Mouse (Mus musculus): ENCODE results near the gene Syt7. TPM values are rescaled to one million over a fixed set of nuclear protein-coding genes. Genes with fewer than 3 reads are reported as not detected.

The Syt7 gene
- polyA plus RNA-seq, 1 experiment from 2014 or later: 3.0 TPM

DNA sequence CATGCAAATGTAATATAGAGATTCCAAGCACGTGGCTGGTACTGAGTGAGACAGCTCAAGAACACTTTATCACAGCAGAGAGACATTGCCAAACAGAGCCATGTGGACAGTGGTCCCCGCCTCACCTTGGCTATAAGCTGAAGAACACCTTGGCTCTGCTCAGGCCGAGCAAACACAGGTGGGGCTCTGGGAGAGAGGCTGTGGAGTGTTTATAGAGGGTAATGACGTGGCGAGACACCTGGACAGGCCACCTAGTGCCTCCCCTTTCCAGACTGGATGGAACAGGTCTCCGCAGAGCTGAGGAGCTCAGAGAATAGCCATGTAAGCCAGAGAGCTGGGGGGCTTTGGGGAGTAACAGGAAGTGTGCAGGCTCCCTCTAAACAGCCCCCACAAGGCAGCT is 46.0 kb downstream of the Syt7 start:
- Histone ChIP-seq H3K9ac (ENCODE audit: low read length) (no peak overlapping the region), H3K27ac (ENCODE audit: low read depth, low read length) (no peak overlapping the region), H3K36me3 (ENCODE audit: control insufficient read depth, insufficient read depth, low read length) (no peaks in the 10 kb centered on the region), H3K4me3 (ENCODE audit: low read depth, low read length) (no peak overlapping the region), H3K4me1 (ENCODE audit: control insufficient read depth, insufficient read depth, low read length) (no peaks in the 10 kb centered on the region; the same call in 1 of the 2 replicates), H3K27me3 (ENCODE audit: control insufficient read depth, insufficient read depth, low read length) (no peaks in the 10 kb centered on the region), H3K4me2 (no peak overlapping the region), H3K9me3 (ENCODE audit: control insufficient read depth, low read length) (no peaks in the 10 kb centered on the region)
- 76% methylated on average over 6 of the region's 6 CpGs for WGBS
- ATAC-seq (ENCODE audit: low FRiP score): no peak
- no peak for DNase-seq (ENCODE audit: low spot score, missing footprints)

DNA sequence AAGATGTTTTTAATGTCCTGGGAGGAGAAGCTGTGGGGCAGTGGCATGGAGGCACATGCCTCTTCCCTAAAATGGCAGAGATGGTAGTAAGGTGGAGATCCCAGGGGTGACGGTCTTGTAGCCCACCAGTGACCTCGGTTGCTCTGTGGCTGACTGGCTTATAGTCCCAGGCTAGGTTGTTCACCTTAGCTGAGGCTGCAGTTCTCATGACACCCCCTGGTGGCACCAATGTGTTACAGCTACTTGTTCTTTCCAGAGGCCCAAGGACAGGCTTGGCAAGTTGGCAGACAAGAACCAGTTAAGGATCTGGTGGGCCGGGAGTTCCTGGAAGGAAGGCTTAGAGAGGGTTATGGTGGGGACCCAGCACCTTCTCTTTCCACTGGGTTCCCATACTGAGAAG is 47.0 kb downstream of the Syt7 start:
- Histone ChIP-seq H3K36me3 (ENCODE audit: control insufficient read depth, insufficient read depth, low read length) (no peaks in the 10 kb centered on the region), H3K27me3 (ENCODE audit: control insufficient read depth, insufficient read depth, low read length) (no peaks in the 10 kb centered on the region), H3K9me3 (ENCODE audit: control insufficient read depth, low read length) (no peaks in the 10 kb centered on the region), H3K4me3 (ENCODE audit: low read depth, low read length) (no peak overlapping the region), H3K9ac (ENCODE audit: low read length) (no peak overlapping the region), H3K27ac (ENCODE audit: low read depth, low read length) (no peak overlapping the region), H3K4me2 (no peak overlapping the region), H3K4me1 (ENCODE audit: control insufficient read depth, insufficient read depth, low read length) (no peaks in the 10 kb centered on the region; the same call in 1 of the 2 replicates)
- DNase-seq (ENCODE audit: low spot score, missing footprints): peak; percentile 91
- WGBS: 42% methylated on average over 3 of the region's 3 CpGs
- ATAC-seq (ENCODE audit: low FRiP score): peak; percentile 59

DNA sequence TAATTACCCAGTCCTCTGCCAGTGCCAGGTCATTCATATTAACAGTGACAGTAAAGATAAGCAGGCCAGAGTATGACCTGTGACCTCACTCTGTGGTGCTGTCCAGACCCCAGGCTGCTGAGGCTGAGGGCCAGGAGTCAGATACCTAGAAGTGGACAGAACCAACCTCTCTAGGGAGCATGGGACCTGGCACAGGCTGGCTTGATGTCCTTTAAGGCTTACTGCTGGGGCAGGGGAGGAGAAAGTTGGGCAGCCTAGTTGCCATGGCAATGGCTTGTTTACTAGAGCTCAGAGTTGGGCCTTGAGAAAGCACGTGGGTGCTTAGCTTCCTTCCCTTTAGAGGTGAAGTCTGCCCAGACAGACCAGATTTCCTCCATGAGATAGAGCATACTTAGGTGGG is 47.8 kb downstream of the Syt7 start:
- H3K4me2 ChIP-seq: no peak overlapping the region
- 27% methylated on average over 1 of the region's 1 CpGs for WGBS
- H3K27me3 ChIP-seq (ENCODE audit: control insufficient read depth, insufficient read depth, low read length): no peaks in the 10 kb centered on the region
- H3K9ac ChIP-seq (ENCODE audit: low read length): no peak overlapping the region
- no peak overlapping the region for H3K27ac ChIP-seq (ENCODE audit: low read depth, low read length)
- peak; percentile 22; the same call in 1 of the 2 replicates for ATAC-seq (ENCODE audit: low FRiP score)
- no peaks in the 10 kb centered on the region for H3K9me3 ChIP-seq (ENCODE audit: control insufficient read depth, low read length)
- DNase-seq (ENCODE audit: low spot score, missing footprints): peak; percentile 69
- H3K36me3 ChIP-seq (ENCODE audit: control insufficient read depth, insufficient read depth, low read length): no peaks in the 10 kb centered on the region
- no peak overlapping the region for H3K4me3 ChIP-seq (ENCODE audit: low read depth, low read length)
- H3K4me1 ChIP-seq (ENCODE audit: control insufficient read depth, insufficient read depth, low read length): no peaks in the 10 kb centered on the region

DNA sequence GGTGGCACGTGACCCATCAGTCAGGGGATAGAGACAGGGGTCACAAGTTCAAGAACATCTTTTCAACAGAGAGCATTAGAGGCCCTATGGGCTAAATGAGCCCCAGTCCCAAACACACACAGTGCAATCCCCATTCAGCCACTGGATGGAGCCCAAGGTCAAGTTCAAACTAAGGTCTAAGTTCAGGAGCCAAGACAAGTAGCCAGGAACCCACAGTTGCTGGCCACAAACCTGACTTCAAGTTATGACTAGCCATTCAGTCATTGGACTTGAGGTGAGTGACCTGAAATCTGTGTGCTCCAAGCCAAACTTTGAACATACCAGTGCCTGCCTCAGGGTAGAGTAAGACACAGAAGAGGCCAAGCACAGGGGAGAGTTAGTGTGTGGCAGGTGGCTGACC is 48.6 kb downstream of the Syt7 start:
- Histone ChIP-seq H3K9ac (ENCODE audit: low read length) (no peak overlapping the region), H3K27me3 (ENCODE audit: control insufficient read depth, insufficient read depth, low read length) (no peaks in the 10 kb centered on the region), H3K36me3 (ENCODE audit: control insufficient read depth, insufficient read depth, low read length) (no peaks in the 10 kb centered on the region), H3K9me3 (ENCODE audit: control insufficient read depth, low read length) (no peaks in the 10 kb centered on the region), H3K27ac (ENCODE audit: low read depth, low read length) (no peak overlapping the region), H3K4me2 (no peak overlapping the region), H3K4me1 (ENCODE audit: control insufficient read depth, insufficient read depth, low read length) (no peaks in the 10 kb centered on the region), H3K4me3 (ENCODE audit: low read depth, low read length) (no peak overlapping the region)
- no peak for DNase-seq (ENCODE audit: low spot score, missing footprints)
- ATAC-seq (ENCODE audit: low FRiP score): no peak
- WGBS: 68% methylated on average over 1 of the region's 1 CpGs

DNA sequence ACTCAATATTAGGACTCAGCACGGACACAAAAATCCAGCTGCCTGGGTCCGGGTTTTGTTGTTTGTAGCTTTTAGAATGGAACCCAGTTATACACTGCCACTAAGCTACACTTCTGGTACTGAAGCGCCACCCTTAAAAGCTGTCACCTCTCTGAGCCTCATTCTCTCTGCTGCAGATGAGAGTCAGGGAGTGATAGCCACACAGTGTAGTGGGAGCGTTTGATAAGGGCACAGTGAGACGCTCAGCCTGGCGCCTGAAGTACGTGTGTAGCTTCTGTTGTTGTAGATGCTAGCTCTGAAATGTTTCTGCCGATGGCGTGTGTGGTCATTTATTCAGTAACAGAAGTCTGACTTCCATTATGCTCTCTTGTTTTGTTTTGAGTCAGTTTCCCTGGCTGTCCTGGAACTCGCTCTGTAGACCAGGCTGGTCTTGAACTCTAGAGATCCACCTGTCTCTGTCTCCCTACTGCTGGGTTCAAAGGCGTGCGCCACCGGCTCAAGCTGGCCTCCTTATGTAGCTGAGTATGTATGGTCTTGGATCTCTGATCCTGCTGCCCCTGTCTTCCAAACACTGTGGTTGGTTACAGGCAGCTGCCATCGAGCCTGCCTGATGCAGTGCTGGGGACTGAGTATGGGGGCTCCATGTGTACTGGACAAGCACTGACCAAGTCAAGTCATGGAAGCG is 55.9 kb downstream of the Syt7 start:
- no peak overlapping the region for H3K27ac ChIP-seq (ENCODE audit: low read depth, low read length)
- no peaks in the 10 kb centered on the region for H3K36me3 ChIP-seq (ENCODE audit: control insufficient read depth, insufficient read depth, low read length)
- 0 out of 2 replicates have a peak, but pooled peaks cover under 1% of the 10 kb centered on the region for H3K4me1 ChIP-seq (ENCODE audit: control insufficient read depth, insufficient read depth, low read length)
- no peaks in the 10 kb centered on the region for H3K27me3 ChIP-seq (ENCODE audit: control insufficient read depth, insufficient read depth, low read length)
- no peak overlapping the region for H3K4me3 ChIP-seq (ENCODE audit: low read depth, low read length)
- H3K4me2 ChIP-seq: no peak overlapping the region
- WGBS: 93% methylated on average over 15 of the region's 15 CpGs
- no peak overlapping the region for H3K9ac ChIP-seq (ENCODE audit: low read length)
- no peak for ATAC-seq (ENCODE audit: low FRiP score)
- no peaks in the 10 kb centered on the region for H3K9me3 ChIP-seq (ENCODE audit: control insufficient read depth, low read length)
- no peak for DNase-seq (ENCODE audit: low spot score, missing footprints)

DNA sequence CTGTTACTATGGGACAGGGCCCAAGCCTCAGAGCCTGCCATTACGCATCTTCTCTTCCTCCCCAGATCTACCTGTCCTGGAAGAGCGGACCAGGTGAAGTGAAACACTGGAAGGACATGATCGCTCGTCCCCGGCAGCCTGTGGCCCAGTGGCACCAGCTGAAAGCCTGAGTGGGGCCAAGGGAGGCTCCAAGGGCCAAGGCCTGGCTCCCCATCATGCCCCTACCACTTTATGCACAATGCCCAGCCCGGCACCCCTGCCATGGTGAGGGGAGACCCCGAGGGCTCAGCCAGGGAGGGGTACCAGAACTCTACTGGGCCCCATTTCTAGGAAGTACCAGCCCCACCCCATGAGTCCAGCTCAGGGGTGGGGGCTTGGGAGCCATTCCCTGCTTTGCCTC is 59.4 kb downstream of the Syt7 start:
- Histone ChIP-seq H3K4me3 (ENCODE audit: low read depth, low read length) (no peak overlapping the region), H3K27me3 (ENCODE audit: control insufficient read depth, insufficient read depth, low read length) (no peaks in the 10 kb centered on the region; the same call in 1 of the 2 replicates), H3K9ac (ENCODE audit: low read length) (no peak overlapping the region), H3K9me3 (ENCODE audit: control insufficient read depth, low read length) (no peaks in the 10 kb centered on the region), H3K4me1 (ENCODE audit: control insufficient read depth, insufficient read depth, low read length) (peaks cover 2% of the 10 kb centered on the region; the same call in 1 of the 2 replicates), H3K4me2 (no peak overlapping the region), H3K36me3 (ENCODE audit: control insufficient read depth, insufficient read depth, low read length) (no peaks in the 10 kb centered on the region), H3K27ac (ENCODE audit: low read depth, low read length) (no peak overlapping the region)
- ATAC-seq (ENCODE audit: low FRiP score): no peak
- DNase-seq (ENCODE audit: low spot score, missing footprints): no peak
- WGBS: 91% methylated on average over 7 of the region's 7 CpGs

DNA sequence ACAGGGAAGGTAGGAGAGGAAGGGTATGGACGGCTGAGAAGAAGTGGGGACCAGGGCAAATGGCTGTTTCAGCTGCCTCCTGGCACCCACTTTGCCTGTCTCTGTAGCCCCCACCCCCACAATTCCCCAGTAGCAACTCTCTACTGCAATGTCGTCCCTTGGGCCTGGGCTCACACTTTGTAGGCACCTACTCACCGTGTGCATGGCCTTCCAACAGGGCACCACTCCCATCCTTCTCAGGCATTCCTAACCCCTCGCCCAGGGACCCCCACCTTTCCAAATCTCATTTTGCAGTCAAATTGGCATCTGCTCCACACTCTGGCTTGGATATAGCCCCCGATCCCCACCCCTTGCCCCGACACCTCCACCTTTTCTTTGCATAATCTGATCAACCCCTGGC is 60.3 kb downstream of the Syt7 start:
- Histone ChIP-seq H3K4me2 (no peak overlapping the region), H3K4me1 (ENCODE audit: control insufficient read depth, insufficient read depth, low read length) (peaks cover 2% of the 10 kb centered on the region; the same call in 1 of the 2 replicates), H3K9me3 (ENCODE audit: control insufficient read depth, low read length) (no peaks in the 10 kb centered on the region), H3K4me3 (ENCODE audit: low read depth, low read length) (no peak overlapping the region), H3K36me3 (ENCODE audit: control insufficient read depth, insufficient read depth, low read length) (no peaks in the 10 kb centered on the region), H3K27me3 (ENCODE audit: control insufficient read depth, insufficient read depth, low read length) (no peaks in the 10 kb centered on the region; the same call in 1 of the 2 replicates), H3K27ac (ENCODE audit: low read depth, low read length) (no peak overlapping the region), H3K9ac (ENCODE audit: low read length) (no peak overlapping the region)
- ATAC-seq (ENCODE audit: low FRiP score) (peak; percentile 43), DNase-seq (ENCODE audit: low spot score, missing footprints) (no peak)
- WGBS: 68% methylated on average over 6 of the region's 6 CpGs

DNA sequence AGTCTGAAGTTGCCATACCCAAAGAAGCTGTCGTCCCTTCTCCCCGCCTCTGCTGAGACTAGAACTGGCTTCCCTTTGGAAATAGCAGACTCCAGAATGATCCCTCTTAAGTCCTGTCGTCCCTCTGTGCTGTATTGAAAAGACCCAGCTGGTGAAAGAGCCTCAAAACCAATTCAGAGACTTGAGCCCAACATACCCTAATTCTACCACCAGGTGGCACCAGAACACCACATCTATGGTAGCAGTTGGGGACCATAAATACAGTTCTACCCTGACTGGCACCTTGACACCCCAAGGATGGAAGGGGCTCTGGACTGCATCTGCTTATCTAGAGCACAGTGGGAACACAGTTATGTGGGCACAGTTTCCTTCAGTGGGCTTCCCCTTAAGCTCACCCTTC is 60.8 kb downstream of the Syt7 start:
- Histone ChIP-seq H3K9me3 (ENCODE audit: control insufficient read depth, low read length) (no peaks in the 10 kb centered on the region), H3K9ac (ENCODE audit: low read length) (no peak overlapping the region), H3K27ac (ENCODE audit: low read depth, low read length) (no peak overlapping the region), H3K36me3 (ENCODE audit: control insufficient read depth, insufficient read depth, low read length) (no peaks in the 10 kb centered on the region), H3K4me3 (ENCODE audit: low read depth, low read length) (no peak overlapping the region), H3K27me3 (ENCODE audit: control insufficient read depth, insufficient read depth, low read length) (peaks cover under 1% of the 10 kb centered on the region; the same call in 1 of the 2 replicates), H3K4me1 (ENCODE audit: control insufficient read depth, insufficient read depth, low read length) (peaks cover 2% of the 10 kb centered on the region; the same call in 1 of the 2 replicates), H3K4me2 (no peak overlapping the region)
- 0% methylated on average over 3 of the region's 3 CpGs for WGBS
- ATAC-seq (ENCODE audit: low FRiP score) (peak; percentile 43), DNase-seq (ENCODE audit: low spot score, missing footprints) (peak; percentile 99)

DNA sequence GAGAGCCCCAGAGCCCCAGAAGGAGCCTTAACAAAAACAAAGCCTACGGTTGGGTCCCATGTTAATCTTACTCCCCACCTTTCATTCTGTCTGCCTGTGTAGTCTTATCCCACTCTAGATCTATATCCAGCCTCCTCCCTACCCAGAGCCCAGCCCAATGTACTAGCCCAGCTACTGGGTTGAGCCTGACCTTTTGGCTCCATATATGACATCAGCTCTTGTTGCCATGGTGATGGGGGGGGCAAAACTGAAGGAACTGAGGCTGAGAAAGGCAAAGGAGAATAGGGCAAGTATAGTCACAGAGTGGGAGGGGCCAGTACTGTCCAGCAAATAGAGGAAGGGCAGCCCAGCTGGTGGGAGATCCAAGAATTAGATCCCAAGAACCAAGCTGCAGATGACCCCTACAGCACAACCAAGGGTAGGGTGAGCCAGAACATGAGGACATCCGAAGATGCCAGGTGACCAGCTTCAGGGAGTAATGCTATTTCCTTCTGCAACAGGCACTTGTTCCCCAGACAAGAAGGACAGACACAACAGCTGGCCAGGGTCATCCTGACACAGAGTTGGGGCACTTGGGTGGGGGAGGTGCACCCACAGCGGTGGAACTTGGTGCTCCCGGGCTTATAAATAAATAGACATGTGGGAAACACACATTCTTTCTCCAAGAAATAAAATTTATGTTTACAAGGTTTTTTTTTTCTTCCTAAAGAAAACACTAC is 66.0 kb downstream of the Syt7 start:
- peaks cover 7% of the 10 kb centered on the region; the same call in 1 of the 2 replicates for H3K4me1 ChIP-seq (ENCODE audit: control insufficient read depth, insufficient read depth, low read length)

More for the DNA sequence above, 66.0 kb downstream of the Syt7 start:
- DNase-seq (ENCODE audit: low spot score, missing footprints): no peak
- H3K27me3 ChIP-seq (ENCODE audit: control insufficient read depth, insufficient read depth, low read length): peaks cover 48% of the 10 kb centered on the region
- no peak for ATAC-seq (ENCODE audit: low FRiP score)
- H3K4me3 ChIP-seq (ENCODE audit: low read depth, low read length): no peak overlapping the region
- no peaks in the 10 kb centered on the region for H3K9me3 ChIP-seq (ENCODE audit: control insufficient read depth, low read length)
- WGBS: 66% methylated on average over 4 of the region's 4 CpGs
- no peaks in the 10 kb centered on the region for H3K36me3 ChIP-seq (ENCODE audit: control insufficient read depth, insufficient read depth, low read length)
- H3K27ac ChIP-seq (ENCODE audit: low read depth, low read length): no peak overlapping the region
- no peak overlapping the region for H3K9ac ChIP-seq (ENCODE audit: low read length)
- H3K4me2 ChIP-seq: no peak overlapping the region

Measured in midbrain, embryonic 11.5 days (tissue).